Mouse (Mus musculus) neutrophil, adult 5-6 weeks (primary cell): ENCODE data around the gene Enoph1. TPM values are rescaled to one million over a fixed set of nuclear protein-coding genes. Genes with fewer than 3 reads are reported as not detected.

Experiments
- ATAC-seq: fragments of 151-379, 151-347 bp; 2 replicates; pipeline ENCODE4 v1.8.0; 2017; ENCODE audit warnings: mild to moderate bottlenecking, moderate TSS enrichment; ENCODE audit not compliant: insufficient number of reproducible peaks, poor library complexity, low FRiP score, severe bottlenecking; ENCODE audit errors: extremely low read depth
- total RNA-seq: library from RNA; stranded (forward); fragments of 200-1000 nt; gene quantifications from 2 replicates; pipeline ENCODE4 v1.2.3, GENCODE M21; 2017

The Enoph1 gene
- total RNA-seq, 1 experiment from 2014 or later, result 19.0 TPM

DNA sequence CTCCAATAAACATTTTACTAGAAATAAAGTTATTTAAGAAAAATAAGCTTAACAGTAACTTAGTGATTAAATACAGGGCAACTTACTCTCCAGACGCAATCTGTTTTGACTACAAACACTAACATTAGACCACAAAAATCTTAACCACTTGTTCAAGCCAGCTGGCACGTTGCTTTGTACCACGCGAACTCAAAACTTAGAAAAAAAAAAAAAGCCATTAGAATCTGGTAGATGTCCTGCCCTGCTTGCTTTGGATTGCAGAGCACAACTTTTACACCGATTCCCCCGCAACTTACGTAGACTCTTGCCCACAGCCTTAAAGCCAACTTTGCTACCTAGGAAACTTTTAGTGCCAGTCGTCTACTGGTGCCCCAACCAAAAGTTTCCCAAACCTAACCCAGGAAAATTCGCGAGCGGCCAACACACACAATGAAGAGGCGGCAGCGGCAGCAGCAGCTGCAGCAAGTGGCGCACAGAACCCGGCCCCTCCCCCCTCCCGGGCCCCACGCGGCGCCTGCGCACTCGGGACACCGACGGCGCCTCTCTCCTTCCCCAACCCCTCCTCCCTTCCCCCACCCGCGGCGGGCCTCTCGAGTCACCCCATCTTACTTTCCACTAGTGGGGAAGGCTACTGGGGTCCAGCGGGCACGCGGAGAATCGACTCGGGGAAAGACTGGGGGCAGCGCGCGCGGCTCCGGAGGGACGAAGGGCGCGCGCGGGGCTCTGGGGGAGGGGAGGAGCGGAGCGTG lies 1.6 kb upstream of the Enoph1 start:
- peak; percentile 5; the same call in 1 of the 2 replicates for ATAC-seq

DNA sequence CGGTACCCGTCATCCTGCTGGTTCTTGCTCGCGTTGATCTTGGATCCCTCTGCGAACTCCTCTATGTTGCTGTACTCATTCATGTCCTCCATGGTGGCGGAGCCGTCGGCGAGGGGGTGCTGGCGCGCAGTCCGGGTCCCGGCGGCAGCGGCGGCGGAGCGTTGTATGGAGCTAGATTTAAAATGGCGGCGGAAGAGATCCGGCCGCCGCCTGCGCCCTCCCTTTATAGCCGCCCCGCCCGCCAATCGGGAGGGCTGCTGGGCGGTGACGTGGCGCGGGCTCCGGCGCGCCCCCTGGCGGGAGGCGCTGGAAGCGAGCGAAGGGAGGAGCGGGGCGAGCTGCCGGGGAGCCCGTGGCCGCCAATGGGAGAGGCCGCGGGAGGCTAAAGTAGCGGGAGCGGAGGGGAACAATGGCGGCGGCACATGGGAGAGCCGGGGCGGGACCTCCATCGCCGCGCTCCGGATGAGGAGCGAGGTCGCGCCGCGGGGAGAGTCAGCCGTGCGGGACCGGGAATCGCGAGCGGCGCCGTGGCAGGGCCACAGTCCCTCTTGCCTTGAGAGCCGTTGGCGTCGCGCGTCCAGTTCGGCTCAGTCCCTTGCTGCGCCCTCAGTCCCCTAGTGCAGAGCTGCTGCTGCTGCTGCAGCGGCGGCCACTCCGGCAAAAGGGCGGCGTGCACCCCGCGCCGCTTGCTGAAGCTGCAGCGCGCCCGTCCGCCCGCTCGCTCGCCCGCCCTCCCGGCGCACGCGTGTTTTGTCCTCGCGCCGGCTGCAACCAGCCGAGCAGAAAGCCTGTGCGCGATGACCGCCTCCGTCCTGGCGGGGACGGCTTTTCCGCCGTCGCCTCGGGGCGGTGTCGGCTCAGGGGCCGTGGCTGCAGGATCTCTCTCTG lies 827 bp upstream of the Enoph1 start:
- peak; percentile 72 for ATAC-seq

DNA sequence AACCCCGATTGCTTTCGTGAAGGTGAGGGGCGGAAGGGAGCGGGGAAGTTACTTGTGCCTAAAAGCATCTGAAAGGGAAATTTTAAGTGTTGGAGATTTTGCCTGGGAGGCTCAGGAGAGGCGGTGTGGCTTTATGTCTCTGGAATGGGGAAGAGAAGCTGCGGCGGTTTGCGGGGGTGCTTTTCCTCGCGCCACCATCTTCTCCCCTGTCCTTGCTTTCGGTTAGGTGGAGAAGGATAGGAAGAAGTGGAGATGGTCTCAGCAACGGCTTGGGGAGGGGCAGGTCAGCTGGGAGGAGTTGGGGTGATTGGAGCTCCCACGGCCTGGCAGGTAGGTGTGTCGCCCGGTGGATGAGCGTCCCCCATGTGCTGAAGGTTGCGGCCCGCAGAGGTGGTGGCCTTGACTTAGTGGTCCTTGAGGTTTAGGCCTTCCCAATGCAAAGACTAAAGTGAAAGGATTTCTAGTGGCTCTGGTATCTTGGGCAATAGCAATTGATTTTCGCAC lies 548 bp downstream of the Enoph1 start:
- ATAC-seq, result no peak

DNA sequence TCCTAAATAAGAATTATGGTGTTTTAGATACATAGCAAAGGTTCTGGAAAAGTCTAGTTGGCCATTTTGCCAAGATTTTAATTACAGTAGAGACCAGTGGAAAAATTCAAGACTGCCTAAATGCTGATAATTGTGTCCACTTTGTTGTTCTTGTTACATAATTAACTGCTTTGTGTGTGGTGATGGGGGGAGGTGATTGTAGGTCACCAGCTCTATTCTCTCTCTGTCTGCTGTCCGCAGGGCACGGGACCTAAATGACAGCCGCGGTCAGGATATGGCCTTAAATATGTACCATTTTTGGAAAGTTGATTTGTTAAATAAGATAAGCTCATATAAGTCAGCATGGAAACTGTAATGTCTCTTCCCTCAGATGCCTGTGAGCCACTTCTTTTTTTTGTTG lies 1.5 kb downstream of the Enoph1 start:
- no peak for ATAC-seq

DNA sequence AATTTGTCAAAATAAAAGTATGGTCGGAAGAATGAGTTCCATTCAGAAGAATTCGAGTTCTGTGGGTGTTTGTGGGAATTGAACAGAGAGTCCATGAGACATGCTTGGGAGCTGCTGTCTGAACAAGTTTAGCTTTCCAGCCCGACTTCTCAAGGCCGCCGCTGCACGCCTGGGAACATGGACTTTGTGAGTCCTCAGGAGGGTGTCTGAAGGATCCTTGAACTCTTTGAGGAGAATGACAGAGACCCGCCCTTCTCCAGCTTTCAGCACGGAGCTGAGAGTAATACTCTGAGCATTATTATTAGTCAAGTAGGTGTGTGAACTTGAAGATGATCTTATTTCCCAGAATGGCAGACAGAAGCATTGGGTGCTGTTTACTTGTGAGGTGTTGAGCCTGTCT lies 2.7 kb downstream of the Enoph1 start:
- ATAC-seq, result no peak

DNA sequence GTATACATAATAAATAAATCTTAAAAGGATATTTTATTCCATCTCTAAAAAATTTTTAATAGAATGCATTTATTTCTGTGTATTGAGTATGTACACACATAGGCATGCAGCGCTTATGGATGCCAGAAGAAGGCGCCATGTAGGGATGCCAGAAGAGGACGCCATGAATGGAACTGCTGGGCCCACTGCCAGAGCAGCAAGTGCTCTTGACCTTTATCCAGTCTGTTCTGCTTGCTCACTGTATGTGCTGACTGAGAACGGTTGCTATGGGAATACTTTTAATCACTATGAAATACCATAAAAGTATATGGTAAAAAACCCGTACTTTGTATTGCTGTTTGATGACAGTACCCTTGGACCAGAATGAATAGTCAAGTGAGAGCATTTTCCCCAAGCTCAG lies 3.6 kb downstream of the Enoph1 start:
- no peak for ATAC-seq

DNA sequence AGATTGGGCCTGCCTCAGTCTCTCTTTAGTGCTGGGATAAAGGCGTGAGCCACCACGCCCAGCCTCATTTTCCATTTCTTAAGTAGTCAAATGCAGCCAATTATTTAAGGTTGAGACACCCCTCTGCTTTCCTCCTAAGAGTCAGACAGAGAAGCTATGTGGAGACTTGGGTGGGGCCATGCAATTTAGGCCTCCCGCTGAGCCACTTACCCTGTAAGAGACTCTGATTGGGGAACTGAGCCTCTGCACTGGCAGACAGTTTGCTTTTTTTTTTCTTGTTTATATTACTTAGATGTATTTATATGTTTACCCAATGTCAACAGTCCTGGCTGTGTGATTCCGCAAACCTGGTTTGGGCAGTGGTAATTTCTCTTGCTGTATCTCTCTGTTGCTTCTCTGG lies 4.2 kb downstream of the Enoph1 start:
- ATAC-seq, result no peak

DNA sequence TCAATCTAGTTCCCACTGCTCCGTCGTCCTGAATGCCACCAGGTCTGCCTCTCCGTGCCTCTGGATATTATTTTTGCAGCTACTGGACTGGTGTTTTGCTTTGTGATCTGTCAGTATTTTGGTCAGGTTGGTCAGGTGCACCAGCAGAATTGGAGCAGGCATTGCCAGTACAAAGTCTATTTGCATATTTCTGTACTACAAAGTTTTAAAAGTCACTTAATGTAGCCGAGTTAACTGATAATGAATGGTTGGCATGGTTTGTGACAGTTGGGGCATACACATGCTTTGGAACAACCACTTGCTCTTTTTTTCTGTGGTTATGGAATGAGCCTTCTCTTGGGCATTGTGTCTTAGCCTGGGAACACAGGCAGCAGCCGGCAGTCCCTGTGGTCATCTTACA lies 4.8 kb downstream of the Enoph1 start:
- ATAC-seq, result no peak

DNA sequence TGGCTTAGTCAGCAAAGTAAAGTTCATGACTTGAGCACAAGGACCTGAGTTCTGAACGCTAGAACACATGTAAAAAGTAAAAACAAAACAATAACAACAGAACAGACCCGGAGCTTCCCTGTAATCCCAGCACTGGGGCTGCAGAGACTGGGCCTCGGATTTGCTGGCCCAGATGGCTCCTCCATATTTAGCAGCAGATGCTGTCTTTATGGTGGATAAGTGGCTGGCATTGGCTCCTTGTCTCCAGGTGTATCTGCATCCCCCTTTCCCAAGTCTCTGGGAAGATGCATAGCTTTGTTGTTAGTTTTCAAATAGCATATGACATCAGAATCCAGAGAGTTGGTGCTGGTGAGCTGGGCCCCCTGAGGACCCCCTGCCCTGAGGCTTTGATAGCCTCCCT lies 6.3 kb downstream of the Enoph1 start:
- no peak for ATAC-seq

DNA sequence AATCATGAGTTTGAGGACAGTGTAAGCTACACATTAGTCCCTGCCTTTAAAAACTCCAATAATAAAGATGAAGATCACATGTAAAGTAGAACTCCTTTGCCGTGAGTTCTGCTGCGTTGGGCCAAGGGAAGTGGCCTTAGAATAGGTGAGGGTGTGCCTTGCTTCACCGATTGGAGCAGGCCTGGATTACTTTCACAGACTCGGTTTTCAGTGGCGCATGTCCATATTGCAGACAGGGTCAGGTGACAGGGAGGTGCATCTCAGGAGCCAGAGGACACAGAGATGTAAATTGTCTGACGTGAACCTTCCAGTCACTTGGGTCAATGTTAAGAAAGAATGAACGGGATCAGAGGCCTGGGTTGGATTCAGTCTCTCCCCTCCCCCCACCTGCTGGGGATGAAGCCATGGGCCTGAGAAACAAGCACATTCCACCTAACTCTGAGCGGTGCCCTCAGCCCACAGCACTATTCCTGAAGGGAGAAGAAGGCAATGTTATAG lies 7.4 kb downstream of the Enoph1 start:
- ATAC-seq, result no peak

DNA sequence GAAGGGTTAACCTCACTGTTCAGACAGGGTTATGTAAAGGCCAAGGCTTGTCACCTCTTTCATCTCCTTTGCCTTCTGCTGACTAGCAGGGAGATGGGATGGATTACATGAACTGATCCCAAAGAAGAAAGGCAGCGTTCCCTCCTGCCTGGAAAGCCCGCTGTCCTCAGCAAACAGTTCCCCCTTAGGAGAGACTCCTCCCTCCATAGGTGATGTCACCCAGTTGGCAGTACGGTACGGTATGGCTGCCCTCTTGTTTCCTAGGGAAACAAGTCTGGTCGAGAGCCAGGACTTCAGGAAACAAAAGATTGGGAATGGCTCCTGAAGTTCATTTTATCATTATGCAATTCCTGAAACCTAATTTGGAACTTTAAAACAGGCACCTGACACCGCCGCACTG lies 8.1 kb downstream of the Enoph1 start:
- no peak for ATAC-seq

DNA sequence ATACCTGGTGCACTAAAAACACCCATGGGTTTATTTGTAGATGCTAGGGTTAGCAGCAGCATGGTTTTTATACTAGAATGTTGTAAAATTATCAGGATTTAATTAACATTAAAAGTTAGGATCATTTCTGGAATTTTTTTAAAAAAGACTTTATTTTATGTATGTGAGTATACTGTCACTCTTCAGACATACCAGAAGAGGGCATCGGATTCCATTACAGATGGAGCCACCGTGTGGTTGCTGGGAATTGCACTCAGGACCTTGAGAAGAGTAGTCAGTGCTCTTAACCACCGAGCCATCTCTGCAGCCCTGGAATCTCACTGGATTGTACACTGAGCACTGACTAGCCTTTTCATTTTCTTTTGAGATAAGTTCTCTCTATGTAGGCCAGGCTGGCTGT lies 10.1 kb downstream of the Enoph1 start:
- no peak for ATAC-seq

DNA sequence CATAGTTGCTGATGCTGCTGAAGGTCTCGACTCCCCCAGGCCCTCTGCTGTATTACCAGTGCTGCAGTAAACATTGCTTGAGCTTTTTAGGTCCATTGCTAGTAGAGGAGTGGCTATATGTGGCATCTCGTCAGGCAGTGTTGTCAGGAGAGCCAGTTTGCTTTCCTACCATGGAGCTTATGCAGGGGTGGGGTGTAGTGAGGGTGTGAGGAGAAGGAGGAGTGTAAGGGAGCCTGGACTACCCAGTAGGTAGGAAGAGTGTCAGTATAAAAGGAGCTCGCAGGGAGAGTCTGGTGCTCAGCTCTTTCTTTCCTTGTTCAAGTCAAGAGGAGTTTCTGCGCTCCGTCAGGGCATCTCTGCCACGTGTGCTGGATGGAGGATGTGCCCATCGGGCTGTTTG lies 12.9 kb downstream of the Enoph1 start:
- ATAC-seq, result no peak

DNA sequence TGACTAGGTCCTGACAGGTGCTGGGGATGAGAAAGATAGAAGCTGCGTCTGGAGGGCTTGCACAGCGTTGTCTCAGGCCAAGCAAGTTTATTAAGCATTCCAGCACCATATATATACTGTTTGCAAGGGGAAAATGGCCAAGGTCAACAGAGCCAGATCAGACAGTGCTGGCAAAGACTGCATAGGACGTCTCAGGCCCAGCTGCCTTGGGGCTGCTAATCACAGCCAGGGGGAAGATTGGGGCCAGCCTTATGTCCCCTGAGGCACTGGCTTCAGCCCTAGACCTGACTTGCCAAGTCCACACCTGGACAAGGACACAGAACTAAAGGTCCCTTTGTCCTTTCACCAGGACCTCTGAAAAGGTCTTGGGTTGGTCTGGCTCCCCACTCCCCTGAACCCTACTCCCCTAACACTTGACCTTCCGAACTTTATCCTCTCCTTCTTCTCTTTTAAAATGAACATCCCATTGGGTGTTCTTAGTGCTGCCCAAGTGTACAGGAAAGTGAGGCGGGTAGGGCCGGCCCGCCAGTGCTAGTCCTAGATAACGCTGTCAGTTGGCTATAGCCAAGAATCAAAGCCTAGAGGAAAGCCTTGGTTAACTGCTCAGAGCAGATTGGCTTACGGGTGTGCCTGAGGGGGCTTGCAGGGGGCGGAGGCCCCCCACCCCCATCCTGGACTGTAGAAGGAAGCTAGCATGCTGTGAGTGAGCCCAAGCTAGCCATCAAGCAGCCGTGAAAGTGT lies 15.2 kb downstream of the Enoph1 start:
- no peak for ATAC-seq

DNA sequence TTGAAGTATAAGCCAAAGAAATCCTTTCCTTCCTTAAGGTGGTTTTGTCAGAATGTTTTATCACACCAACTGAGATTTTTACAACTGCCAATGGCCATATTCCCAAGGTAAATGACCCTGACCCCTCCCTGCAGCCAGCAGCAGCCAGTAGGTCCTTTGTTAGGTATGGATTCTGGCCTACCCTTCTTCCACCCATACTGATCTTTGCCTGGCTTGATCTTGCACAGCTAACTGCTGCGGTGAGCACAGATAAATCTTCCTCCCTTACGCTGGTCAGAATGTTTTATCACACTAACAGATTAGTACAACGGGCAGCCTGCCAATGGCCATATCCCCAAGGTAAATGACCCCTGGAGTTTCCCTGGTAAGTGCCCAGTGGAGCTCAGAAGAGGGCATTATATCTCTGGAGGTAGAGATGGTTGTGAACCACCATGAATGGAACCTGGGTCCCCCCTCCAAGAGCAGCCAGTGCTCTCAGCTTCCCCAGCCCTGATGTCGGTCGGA lies 16.1 kb downstream of the Enoph1 start:
- no peak for ATAC-seq

DNA sequence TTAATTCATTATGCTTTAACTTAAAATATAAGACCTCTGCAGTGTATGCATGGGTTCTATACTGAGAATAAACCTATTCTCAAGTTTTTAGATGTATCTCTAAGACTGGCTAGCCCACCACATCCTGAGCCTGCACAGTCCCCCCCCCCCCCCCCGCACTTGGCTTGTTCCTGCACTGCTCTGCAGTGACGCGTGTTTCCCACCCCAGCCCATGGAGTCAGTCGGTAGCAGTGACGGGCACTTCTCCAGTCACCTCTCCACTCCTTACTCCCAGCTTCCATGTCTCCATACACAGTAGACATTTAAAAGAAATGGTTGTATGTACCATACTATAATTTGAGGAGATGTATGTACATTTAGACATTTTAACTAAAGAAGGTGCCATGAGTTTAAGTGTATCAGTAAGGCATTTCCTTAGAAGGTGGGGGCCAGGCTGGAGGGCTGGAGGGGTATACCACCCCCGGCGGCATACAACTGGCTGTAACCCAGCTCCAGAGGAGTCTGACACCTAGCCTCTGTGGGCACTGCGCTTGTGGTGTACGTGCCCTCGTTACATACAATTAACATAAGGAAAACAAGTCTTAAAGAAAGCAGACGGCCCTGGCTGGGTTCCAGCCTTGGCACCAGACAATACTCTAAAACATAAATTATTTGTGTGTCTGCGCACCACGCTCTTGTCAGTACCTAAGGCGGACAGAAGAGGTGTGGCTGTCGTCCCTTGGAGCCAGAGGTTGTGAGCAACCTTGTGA lies 17.9 kb downstream of the Enoph1 start:
- ATAC-seq, result no peak

DNA sequence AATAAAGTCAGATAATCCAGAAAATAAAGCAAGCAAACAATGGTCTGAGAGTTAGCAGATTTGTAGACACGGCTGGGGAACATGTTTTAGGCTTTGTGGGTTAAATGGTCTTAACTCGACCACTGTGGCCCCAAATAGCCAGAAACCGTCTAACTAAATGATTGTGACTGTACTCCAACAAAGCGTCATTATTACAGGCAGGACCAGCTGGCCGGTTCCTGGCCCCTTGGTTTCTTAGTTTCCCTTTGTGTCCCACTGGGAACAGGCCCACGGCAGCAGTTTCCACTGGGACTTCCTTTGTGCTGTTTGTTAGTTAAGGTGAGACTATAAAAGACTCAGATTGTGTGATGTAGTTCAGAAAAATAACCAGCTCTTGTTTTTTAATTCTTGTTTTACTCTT lies 18.9 kb downstream of the Enoph1 start:
- ATAC-seq, result no peak

DNA sequence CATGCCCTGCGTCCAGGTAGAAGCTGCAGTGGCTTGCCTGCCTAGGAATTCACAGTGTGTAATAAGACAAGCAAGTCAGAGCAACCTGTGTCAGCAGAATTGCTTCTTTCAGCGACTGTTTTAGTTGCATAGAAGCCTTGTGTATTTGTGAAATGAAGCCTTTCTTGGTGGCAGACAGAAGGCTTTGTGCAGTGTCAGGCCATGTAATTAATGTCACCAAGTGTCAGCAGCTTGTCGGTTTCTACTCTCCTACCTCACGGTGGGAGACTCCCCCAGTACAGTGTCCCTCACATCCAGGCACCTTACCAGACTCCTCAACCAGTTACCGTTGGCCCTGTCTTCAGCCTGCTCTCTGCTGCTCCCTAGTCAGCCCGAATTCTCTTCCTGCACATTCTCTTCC lies 19.5 kb downstream of the Enoph1 start:
- no peak for ATAC-seq
